Mouse (Mus musculus) monocyte, adult 5-6 weeks (primary cell): ENCODE results near the gene B9d2. TPM values are rescaled to one million over a fixed set of nuclear protein-coding genes. Genes with fewer than 3 reads are reported as not detected.
A peak's percentile ranks its signal among the peaks of the same experiment; 100 is the strongest.

ENCODE experiments used
- ATAC-seq: fragments of 153-309, 156-312 bp; replicated peaks from 2 replicates; pipeline ENCODE4 v1.8.0; 2017; ENCODE audit warnings: mild to moderate bottlenecking; ENCODE audit not compliant: low TSS enrichment, insufficient number of reproducible peaks, severe bottlenecking, poor library complexity, low FRiP score
- total RNA-seq: library from RNA; stranded (forward); fragments of 200-1000, 200-491, 200-594 nt; gene quantifications from 3 replicates; pipeline ENCODE4 v1.2.3, GENCODE M21; 2017

B9d2 gene
- total RNA-seq, 1 experiment from 2014 or later: 50.4 TPM

- no peak for ATAC-seq
Measured at GRCm38 (mm10) chr7:25670096-25670495, 10.5 kb upstream of the B9d2 start.

DNA sequence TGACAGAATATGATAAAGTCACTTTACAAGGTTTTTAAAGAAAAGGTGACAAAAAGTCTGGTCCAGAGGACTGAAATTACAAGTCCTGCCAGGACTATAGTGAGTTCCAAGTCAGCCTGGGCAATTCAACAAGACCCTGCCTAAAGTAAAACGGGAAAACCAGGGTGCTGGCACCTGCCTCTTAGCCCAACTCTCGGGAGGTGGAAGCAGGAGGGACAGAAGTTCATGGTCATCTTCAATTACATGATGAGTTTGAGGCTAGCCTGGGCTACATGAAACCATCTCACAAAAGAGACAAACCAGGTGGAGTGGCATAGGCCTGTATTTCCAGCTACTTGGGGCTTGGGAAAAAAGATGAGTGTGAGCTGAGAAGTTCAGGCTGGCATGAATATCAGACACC is 8.9 kb upstream of the B9d2 start:
- no peak for ATAC-seq

DNA sequence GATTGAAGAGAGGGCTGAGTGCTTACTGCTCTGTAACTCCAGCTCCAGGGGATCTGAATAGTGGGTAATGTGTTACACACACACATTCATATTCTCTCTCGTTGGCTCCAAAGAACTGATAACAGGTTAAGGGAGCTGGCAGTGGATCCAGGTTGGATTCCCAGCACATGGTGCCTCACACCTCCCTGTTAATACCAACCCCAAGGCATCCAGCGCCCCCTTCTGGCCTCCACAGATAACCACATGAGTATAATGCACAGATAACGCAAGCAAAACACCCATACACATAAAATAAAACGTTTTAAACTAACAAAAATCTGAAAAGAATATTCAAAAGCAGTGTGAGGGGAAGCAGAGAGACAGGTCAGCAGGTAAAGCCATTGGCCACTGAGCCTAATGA is 8.1 kb upstream of the B9d2 start:
- ATAC-seq: no peak

- ATAC-seq: no peak
Measured at GRCm38 (mm10) chr7:25674297-25674696, 6.3 kb upstream of the B9d2 start.

DNA sequence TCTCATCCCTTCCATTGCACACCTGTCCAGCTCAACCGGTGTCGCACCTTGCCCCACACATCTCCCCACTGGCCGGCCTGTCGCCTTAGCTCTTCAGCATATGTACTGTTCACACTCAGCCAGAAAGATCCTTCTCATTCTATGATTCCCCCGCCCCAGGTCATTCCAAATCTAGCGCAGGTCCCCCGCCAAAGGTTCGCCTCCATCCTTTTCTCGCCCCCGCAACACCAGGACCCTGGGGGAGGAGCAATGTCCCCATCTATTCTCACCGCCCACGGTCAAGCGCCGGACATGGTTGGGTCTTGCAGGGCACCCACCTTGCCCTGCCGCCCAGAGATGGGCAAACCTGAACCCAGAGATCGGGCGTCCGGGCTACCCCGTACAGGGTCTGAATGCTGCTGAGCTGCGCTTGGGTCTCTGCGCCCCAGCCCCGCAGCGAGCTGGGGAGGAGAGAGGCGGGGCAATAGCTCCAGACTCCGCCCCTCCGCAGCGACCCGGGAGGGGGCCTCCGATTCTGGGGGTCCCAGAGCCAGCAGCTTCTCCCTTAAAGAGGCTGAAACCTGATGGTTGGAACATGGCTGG is 5.8 kb upstream of the B9d2 start, which contains the start of gene Tmem91:
Gene Tmem91 (minus strand): TSS at position 448 of the 582 bp plus-strand sequence.
- ATAC-seq: 0 out of 2 replicates have a peak, but pooled peaks have one; percentile 1

GRCm38 (mm10) chr7:25675405-25675804 is 5.2 kb upstream of the B9d2 start:
- no peak for ATAC-seq

DNA sequence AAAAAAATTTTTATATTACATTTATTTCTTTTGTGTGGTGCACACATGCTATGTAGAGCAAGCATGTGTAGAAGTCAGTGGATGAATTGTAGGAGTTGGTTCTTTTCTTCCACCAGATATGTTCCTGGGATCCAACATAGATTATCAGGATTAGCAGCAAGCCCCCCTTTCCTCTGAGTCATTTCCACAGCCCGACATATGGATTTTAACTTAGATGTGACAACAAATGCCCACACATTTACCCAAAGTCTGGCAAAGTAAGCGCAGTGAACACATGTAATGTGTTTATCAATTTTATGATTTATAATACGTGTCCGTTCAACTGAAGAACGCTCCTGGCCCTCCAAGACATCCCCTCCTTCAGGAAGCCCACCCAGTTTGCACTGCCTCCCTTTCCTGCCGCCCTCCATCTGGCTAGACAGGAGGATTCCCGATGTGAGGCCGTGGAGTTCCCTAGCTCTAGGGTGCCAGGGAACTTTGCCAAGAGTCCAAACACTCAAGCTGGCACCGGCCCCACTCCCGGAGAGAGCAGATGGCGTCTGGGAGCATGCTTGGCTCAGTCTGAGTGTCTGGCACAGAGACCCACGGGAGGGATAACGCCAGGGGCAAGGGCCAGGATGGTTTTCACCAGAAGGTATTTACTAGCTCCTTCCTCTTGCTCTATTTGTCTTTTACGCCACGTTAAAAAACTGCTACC is 4.3 kb upstream of the B9d2 start:
- ATAC-seq: no peak

DNA sequence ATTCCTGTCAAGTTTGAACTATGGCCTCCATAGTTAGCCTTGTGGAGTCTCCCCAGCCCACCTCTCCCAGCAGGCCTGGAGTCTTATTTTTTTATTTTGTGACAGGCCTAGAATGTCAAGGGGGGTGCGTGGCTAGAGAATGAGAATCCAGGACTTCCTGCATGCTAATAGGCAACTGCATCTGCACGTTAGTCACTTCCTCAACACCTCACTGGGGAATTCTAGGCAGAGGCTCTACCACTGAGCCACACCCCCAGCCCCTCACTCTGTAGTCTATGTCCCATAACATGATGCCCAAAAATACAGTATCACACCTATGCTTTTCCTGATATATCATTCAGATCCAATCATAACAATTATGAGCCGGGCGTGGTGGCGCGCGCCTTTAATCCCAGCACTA is 3.6 kb upstream of the B9d2 start:
- no peak for ATAC-seq

DNA sequence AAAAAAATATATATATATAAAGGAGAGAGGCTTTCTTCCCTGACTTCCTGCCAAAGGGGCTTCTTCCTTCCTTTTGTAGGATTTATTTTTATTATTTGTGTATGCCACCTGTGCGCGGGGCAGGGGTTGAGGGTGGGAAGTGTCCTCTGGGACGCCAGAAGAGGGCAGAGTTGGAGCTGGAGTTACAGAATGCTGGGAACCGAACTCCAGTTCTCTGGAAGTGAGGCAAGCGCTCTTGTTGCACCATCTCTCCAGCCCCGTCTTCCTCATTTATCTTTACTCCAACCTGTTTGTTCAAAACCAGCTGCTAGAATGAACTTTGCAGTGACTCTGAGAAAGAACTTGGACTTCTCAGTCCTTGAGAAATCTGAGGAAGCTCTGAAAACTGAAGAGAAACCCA is 609 bp upstream of the B9d2 start:
- ATAC-seq: 0 out of 2 replicates have a peak, but pooled peaks have one; percentile 9

DNA sequence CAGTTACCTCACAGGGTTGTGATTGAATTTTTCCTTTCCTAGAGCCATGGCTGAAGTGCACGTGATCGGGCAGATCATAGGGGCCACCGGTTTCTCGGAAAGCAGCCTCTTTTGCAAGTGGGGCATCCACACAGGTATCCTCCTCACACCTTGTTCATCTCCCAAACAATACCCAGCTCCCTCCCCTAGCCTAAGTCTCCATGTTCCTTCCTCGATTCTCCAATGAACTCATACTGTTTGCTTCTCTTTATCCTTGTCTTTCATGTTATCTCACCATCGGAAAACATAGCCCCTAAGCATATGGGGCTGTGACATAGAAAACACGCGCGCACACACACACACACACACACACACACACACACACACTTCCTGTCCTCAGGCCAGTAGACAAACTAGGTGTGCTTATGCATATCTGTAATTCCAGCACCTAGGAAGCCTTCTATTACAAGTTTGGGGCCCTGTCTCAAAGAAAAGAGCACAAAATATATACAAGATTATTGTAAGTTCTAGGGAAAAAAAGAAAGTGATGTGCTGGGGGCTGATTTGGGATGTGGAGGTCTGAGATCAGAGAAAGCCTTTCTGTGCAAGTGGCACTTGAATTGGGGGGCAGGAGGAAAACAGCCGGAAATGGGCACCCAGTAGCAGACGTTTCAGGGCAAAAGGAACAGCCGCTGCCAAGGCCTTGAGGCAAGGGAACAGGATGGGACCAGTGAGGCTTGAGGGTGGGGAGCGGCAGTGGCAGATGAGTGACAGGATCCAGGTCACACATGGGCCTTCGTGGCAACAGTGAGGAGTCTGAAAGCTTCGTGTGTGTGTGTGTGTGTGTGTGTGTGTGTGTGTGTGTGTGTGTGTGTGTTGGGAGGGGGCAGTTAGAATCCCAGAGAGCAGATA is 1.0 kb downstream of the B9d2 start:
- no peak for ATAC-seq

GRCm38 (mm10) chr7:25683474-25684180 is 3.0 kb downstream of the B9d2 start:
- peak; percentile 26 for ATAC-seq

GRCm38 (mm10) chr7:25684659-25685058 is 4.1 kb downstream of the B9d2 start:
- no peak for ATAC-seq

DNA sequence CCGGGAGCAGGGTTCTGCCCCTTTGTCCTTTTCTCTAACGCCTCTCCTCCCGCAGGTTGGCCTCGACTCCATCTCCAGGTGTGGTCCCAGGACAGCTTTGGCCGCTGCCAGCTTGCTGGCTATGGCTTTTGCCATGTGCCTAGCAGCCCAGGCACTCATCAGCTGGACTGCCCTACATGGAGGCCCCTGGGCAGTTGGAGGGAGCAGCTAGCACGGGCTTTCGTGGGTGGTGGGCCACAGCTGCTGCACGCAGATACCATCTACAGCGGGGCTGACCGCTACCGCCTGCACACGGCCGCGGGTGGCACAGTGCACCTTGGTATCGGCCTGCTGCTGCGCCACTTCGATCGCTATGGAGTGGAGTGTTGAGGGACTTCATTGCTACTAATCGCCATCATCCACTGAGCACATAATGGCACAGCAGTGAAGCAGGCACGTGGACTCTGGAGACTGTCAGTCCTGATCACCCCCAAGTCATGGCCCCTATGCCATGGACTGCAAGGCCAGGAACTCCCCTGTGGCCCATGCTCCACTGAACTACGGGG is 5.4 kb downstream of the B9d2 start:
- ATAC-seq: no peak

GRCm38 (mm10) chr7:25686680-25687531 is 6.3 kb downstream of the B9d2 start, which contains the start of gene Tgfb1:
Tgfb1 (plus strand) TSS chr7:25687002.
- ATAC-seq: peak; percentile 10; the same call in 1 of the 2 replicates

DNA sequence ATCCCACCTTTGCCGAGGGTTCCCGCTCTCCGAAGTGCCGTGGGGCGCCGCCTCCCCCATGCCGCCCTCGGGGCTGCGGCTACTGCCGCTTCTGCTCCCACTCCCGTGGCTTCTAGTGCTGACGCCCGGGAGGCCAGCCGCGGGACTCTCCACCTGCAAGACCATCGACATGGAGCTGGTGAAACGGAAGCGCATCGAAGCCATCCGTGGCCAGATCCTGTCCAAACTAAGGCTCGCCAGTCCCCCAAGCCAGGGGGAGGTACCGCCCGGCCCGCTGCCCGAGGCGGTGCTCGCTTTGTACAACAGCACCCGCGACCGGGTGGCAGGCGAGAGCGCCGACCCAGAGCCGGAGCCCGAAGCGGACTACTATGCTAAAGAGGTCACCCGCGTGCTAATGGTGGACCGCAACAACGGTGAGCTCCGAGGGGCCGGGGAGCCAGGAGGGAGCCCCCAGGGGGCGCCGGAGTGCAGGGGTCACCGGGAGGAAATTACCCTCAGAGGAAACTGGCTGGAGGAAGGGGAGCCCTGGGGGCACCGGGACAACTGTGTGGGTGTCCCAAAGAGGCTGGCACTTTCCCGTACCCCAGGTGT is 7.3 kb downstream of the B9d2 start:
- no peak for ATAC-seq

DNA sequence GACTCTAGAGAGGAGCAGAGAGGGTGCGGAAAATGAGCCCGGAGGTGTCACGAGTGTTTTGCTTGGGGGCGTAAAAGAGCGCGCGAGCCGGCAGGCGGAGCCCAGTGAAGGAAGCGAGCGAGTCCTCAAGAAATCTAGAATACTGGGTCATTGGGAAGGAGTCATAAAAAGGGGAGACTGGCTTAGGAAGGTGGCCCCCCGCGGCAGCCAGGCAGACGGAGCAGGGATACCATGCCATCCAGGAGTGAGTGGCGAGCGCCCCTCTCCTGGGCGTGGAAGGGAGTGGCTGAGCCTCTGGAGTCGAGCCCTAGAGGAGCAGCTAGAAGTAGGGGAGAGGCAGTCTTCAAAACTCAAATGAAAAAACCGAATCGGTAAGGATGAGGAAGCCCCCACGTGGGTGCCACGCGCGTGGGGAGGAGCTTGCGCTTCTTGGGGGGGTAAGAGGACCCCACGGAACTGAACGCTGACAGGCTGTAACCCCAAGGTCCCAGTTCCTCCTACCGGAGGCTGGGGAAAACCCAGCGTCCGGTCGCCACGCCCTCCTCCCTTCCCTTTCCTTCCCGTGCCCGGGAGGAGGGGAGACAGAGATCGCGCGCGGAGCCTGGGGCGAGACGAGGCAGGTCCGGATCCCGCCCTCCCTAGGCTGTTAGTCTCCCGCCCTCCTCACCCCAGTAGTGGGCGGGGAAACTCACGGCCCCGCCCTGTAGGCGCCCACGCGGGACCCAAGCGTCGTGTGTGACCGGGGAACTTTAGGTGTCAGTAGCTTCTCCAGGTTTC is 8.4 kb downstream of the B9d2 start:
- ATAC-seq: peak; percentile 75

- ATAC-seq: 0 out of 2 replicates have a peak, but pooled peaks have one; percentile 1
Measured at GRCm38 (mm10) chr7:25689603-25690021, 9.0 kb downstream of the B9d2 start.
